8 mouse cellular contexts compared by ENCODE assay signal in genomic region chr17:73970361-73971027, GRCm38 (mm10). TPM values are rescaled to one million over a fixed set of nuclear protein-coding genes. Genes with fewer than 3 reads are reported as not detected.
DNase-seq lines count a peak whose midpoint lies in the region; ATAC-seq and TF ChIP-seq lines count a peak whose summit lies in the region.

No protein-coding gene starts in this region.

- 23% methylated on average over 3 of the region's 3 CpGs for WGBS in lung, postnatal 0 days

- peak overlapping the region; percentile 71 for H3K27ac ChIP-seq in lung, postnatal 0 days (ENCODE audit: low read length)

- H3K4me2 ChIP-seq in lung, postnatal 0 days (replicated peaks; ENCODE audit: low read depth, low read length): no peak overlapping the region

- no peak overlapping the region for H3K4me3 ChIP-seq in lung, postnatal 0 days (ENCODE audit: low read depth, low read length)

- peaks cover 6% of the 10 kb centered on the region; the same call in 1 of the 2 replicates for H3K4me1 ChIP-seq in lung, postnatal 0 days (ENCODE audit: insufficient read depth, low read depth, low read length)

- peak; percentile 94 for ATAC-seq in lung, postnatal 0 days

- no peaks in the 10 kb centered on the region for H3K9me3 ChIP-seq in lung, postnatal 0 days (ENCODE audit: low read length)

- no peak overlapping the region for H3K9ac ChIP-seq in lung, postnatal 0 days (replicated peaks; ENCODE audit: low read depth)

- H3K27me3 ChIP-seq in lung, postnatal 0 days (replicated peaks; ENCODE audit: insufficient read depth, low read length): no peaks in the 10 kb centered on the region

- peak; percentile 1 for DNase-seq in cerebellum, adult 9-10 months
- no peak for DNase-seq in cerebellum, adult 11 months
- peak; percentile 98 for DNase-seq in 416B (ENCODE audit: low read depth)
- DNase-seq in gastrocnemius, postnatal 25 days: peak; percentile 80
- peak; percentile 76 for DNase-seq in kidney, adult 9 months
- peak; percentile 94 for DNase-seq in lung, postnatal 0 days (ENCODE audit: low spot score)
- no peak for DNase-seq in thymus, postnatal 14 days
- no peak for DNase-seq in natural killer cell, adult 2 months (ENCODE audit: low spot score in 2 of 2)

- peak; percentile 55 for TF ChIP-seq CTCF in lung, postnatal 0 days (IDR thresholded peaks at IDR 0.05)

- peak; percentile 94 for TF ChIP-seq EP300 in lung, postnatal 0 days (IDR thresholded peaks at IDR 0.05)

- no peaks in the 10 kb centered on the region for H3K36me3 ChIP-seq in lung, postnatal 0 days (ENCODE audit: insufficient read depth, low read length)

RNA-seq across cellular contexts. Expression of gene Xdh, which starts 20.5 kb away (rescaled TPM):
- 10 to 100 TPM; 31.3 to 39.1 TPM for total RNA-seq in gastrocnemius, postnatal 25 days (2021)
- 27.8 and 34.0 TPM in 2 replicates for polyA plus RNA-seq in lung, postnatal 0 days (2015; fragmentation: Nextera tagmentation; extraction: Ambion mirVana)

Comparison
In these comparisons a context has a peak if more than half of its experiments do, and no peak if none do; other contexts are left out.
1. DNase-seq: peak in cerebellum, adult 9-10 months (single experiment), 416B (single experiment), gastrocnemius, postnatal 25 days (single experiment), kidney, adult 9 months (single experiment) and lung, postnatal 0 days (single experiment); none in cerebellum, adult 11 months (single experiment), thymus, postnatal 14 days (single experiment) and natural killer cell, adult 2 months (0 of 2).